Mouse (Mus musculus) adrenal gland, postnatal 4 days (tissue): ENCODE measurements around the gene Poc1b. TPM values are rescaled to one million over a fixed set of nuclear protein-coding genes. Genes with fewer than 3 reads are reported as not detected.
"Not testable (repeated sequence)": the region's sequence is repeated elsewhere in the genome, so short reads cannot be mapped to it uniquely, and the experiment has no call there.

Source experiments
- DNase-seq, 2 experiments: peaks; one replicate each; pipeline ENCODE4 v3.0.0; 2021 to 2022; ENCODE audit warnings: low spot score in 2 of 2, mixed read lengths in 2 of 2
- total RNA-seq, 2 experiments: library from RNA; stranded (reverse); gene quantifications; 2 replicates each; pipeline ENCODE4 v1.2.3; 2021

Gene Poc1b
- total RNA-seq, 2 experiments from 2014 or later = 15.1 to 16.4 TPM

GRCm38 (mm10) chr10:99188656-99189603 lies 82.1 kb downstream of the Poc1b start:
- DNase-seq = no peak

GRCm38 (mm10) chr10:99190798-99191197 lies 84.0 kb downstream of the Poc1b start:
- peak in 1 of 2 experiments; percentile 25 for DNase-seq

DNA sequence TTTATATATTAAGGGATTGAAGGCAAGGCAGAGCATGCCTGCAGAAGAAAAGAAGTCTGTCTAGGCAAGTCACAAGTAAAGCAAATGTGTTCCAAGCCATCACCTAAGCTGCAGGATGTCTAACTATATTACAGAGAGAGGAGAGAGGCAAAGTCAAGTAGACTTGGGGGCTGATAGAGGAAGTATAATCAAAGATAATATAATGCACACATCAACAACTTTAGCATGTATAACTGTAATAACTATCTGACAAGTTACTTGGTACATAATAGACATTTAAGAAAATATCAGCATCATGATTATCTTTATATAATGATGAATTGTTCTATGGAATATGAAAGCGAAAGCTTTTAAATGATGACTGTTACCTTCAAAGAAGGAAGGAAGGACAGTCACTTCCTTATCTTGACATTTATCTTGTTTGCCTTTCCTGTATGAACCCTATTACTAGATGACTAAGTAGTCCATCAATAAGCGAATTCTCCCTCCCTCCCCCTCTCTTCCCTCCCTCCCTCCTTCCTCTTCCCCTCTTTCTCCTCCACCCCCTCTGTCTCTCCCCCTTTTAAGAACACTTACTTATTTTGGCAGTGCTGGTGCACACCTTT lies 87.7 kb downstream of the Poc1b start:
- DNase-seq = no peak

- no peak for DNase-seq
Measured at GRCm38 (mm10) chr10:99196556-99196955, 89.7 kb downstream of the Poc1b start.

DNA sequence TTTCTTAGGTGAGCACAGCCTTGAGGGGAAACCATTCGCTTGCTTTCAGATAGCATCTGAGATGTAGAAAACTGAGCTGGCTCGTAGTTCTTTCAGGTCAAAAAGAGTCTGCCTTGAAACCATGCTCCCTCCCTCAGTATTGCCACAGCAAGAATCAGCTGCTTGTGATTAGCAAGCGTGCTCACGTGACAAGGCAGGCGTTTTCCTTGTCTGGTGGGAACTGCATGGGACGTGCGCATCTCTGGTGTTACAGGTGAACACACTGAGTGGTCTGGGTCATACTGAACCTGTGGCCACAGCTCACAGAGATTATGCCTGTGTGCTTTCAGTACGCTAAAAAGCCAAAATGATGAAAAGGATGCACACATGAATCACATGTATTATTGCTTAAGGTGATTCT lies 90.3 kb downstream of the Poc1b start:
- no peak for DNase-seq

DNA sequence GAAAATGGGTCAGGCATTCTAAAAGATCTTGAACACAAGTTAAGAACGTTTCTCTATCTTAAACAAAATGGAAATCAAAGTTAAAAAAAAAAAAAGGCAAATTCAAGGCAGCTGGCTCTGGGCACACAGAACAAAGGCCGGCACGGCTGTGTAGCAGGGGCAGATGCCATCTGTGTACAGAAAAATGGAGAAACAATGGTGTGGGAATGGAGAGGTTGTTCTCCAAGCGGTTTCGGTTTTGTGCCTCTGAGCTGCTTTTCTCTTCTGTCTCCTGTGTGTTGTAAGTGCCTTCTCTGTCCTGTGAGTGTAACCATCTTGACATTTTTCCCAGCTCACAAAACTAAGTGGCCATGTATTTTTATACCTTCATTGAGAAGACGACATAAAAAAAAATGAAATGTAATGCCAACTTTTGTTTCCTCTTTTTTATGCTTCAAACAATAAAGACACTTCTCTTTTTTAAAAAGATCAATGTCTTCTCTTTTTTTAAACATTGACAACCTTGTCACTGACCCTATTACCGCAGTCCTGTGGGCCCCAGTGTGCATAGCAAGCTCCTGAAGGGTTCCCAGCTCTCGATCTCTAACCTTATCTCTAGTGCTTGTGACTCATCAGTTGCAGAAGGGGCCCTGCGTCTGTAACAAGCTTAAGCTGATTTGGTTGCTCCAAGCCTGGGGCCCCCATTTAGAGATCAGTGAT lies 90.9 kb downstream of the Poc1b start:
- DNase-seq = no peak

- no peak for DNase-seq
Measured at GRCm38 (mm10) chr10:99198946-99199345, 92.1 kb downstream of the Poc1b start.

DNA sequence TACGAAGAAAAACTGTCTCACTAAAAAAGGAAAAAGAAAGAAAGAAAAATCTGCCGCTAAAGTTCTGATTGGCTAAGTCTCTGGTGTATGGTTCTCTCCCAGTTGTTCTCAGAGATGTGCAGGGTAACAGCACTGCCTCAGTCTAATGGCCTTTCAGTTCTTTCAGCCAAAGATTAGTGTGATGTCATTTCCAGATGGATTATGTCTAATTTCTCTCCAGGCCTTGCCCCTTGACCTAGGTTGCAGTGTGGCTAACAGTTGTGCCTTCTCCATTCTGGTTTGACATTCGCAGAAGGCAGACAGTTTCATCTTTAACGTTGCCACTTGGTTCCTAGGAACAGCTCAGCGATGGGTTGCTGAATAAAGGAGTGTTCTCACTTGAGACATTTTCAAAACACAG lies 94.1 kb downstream of the Poc1b start:
- no peak for DNase-seq

DNA sequence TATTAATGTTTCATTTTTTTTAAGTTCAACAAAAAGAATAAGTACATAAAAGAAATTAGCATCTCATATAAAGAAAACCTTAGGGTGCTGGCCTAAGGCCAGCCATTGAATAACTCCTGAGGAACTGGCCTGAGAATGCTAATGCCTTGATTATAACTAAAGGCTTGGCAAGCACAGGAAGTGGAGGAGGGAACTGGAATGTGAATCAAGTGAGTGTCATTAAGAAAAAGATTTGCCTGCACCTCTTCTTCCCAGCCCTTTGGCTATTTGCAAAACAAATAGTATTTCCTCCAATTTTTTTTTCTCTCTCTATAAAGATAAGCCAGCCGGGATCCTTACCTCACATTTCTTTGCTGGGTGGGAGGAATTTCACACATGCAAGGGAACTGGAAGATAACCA lies 95.0 kb downstream of the Poc1b start:
- DNase-seq = no peak

- DNase-seq = no peak
Measured at GRCm38 (mm10) chr10:99202363-99202762, 95.5 kb downstream of the Poc1b start.

DNA sequence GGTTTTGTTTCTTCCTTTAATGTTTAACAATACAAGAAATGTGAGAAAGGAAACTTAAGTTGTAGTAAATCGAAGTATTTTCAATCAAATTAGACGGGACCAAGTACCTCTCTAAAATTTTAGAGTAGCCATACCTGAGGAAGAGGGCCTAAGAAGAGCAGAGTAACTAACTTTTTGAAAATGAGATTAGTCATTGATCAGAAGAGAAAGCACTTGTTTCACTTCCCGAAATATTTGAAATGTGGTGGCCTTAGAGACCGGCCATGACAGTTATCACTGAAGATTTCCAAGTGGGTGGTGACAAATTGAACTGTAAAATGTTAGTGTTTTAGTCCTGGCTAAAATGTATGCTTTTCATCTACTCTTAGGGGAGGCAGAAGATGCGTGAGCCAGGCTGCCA lies 96.3 kb downstream of the Poc1b start:
- no peak for DNase-seq

DNA sequence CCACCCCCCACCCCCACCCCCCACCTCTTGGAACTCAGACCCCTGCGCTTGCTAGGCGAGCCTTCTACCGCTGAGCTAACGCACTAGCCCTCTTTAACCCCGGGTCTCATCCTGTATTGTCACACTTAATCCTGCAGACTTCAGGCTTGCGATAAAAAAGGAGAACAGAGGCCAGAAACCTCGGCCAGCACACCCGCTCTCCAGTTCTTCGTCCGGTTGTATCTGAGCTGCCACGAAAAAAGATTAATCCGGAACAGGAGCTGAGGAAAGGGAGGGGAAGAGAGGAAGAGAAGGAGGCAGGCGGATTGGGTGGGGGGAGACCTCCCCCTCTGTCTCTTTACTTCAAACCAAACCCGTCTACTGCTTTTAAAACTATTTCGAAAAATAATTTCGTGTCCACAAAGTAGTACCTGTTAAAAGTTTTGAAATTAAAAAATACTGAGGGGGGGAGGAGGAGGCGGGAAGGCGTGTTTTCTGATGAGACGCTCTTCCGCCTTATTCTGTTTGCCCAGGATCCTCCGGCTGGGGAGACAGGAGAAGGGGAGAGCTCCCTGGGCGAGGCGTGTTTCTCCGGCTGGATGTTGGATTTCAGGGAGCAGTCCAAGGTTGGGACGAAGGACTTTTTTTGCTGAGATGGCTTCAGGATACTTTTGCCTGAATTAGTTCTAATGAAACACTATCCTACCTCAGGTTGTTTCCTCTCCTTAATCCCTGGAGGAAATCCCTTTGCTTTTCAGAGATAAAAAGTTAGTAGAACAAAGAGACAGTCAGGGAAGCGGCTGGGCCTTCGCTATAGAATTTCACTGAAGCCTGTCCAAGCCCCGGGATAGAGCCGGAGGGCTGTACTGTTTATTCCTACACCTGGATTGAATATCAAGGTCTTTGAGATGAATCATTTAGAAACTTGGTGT lies 97.0 kb downstream of the Poc1b start:
- DNase-seq = no peak

GRCm38 (mm10) chr10:99204553-99204952 lies 97.7 kb downstream of the Poc1b start:
- DNase-seq = no peak

DNA sequence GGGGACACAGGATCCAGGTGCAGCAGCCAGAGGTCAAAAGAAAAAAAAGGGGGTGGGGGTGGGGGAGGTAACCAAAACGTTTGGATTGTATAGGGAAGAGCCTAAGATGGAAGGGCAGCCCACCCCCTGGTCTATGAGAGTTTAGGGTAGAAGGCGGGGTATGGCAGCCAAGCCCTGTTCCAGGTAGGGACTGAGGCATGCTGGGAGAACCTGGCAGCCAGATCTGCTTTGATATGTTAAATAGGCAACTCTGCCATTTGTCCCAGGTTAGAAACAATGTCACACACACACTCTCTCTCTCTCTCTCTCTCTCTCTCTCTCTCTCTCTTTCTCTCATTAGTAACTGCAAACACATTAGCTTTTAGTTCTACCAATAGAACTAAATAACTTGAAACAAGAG lies 100.3 kb downstream of the Poc1b start:
- no peak for DNase-seq

DNA sequence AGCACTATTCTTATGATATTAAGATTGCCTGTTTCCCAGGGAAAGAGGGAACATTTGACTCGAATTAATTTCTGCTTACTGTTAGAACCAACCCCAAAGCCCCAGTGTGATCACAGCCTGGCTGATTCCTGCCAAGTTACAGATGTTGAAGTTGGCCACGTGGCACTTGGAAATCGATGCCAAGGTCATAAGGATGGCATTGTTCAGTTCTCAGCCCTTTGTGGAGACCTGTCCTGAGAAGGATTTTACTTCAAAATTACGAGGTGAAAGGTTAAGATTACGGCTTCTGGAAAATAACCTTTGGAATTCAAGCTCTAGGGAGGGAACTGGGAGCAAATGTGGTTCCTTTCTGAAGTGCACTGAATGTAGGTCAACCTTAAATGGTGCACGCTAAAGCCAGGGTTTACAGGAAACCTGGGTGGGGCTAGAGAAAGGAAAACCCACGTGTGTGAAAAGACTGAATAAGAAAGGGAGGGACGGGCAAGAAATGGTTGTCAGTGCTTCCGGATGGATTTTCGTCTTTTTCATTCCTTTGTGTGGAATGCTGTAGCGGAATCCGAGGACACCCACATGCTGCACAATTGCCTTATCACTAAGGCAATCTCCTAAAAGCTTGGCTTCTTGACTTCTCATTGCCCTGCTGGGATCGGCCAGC lies 102.4 kb downstream of the Poc1b start:
- no peak for DNase-seq

GRCm38 (mm10) chr10:99211021-99211420 lies 104.2 kb downstream of the Poc1b start:
- no peak for DNase-seq

- DNase-seq = no peak
Measured at GRCm38 (mm10) chr10:99211503-99212265, 104.8 kb downstream of the Poc1b start.

DNA sequence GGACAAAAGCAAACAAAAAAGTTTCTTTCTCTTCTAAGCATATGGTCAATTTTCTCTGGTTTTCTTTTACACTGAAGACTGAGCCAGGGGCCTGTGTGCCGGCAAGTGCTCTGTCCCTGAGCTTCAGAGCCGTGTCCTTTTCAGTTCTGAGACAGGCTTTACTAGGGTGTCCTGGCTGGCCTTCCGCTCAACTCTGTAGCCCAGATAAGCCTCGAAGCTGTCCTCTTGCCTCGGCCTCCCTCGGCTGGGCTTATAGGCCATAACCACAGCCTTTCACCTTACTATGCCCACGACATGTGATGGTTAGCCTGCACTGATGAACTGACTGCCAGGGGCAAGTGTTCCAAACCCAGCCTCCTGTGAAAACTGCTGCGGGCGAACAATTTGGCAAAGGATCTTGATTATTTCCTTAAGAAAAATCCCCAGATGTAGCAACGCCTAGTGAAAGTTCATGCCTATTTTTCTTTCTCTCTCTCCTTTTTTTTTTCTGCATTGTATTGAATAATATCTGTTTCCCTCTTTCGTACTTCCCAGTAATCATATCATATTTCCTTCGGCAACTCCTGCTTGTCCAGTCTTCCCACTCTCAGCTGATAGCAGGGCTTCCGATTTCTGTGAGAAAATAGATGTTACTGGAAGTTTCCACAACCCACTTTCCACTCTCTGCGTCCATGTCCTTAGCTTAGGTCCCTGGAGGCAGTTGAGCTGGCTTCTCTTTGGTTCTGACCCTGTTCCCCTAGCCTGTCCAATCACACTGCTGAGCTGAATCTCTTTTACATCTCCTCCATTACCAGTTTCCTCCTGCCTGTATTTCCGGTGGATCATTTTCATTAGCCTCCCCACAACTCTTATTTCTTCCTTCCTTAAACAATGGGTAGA lies 107.8 kb downstream of the Poc1b start:
- DNase-seq = no peak

- not testable (repeated sequence) for DNase-seq
Measured at GRCm38 (mm10) chr10:99216570-99216969, 109.7 kb downstream of the Poc1b start.
